Mouse (Mus musculus) adrenal gland, postnatal 0 days (tissue): ENCODE data around the gene Rassf7. TPM values are rescaled to one million over a fixed set of nuclear protein-coding genes. Genes with fewer than 3 reads are reported as not detected.

ENCODE experiments used
- microRNA-seq: library from miRNA; unstranded; fragments of <30 nt; microRNA quantifications from one replicate; pipeline ENCODE4, GENCODE M21; 2016; ENCODE audit warnings: borderline replicate concordance; ENCODE audit not compliant: insufficient number of aligned reads
- polyA plus RNA-seq: library from polyadenylated mRNA; unstranded; fragments of >200 nt; fragmentation: Nextera tagmentation; extraction: Ambion mirVana; gene quantifications from 2 replicates; pipeline ENCODE4 v1.2.1, GENCODE M21; 2015

Rassf7 gene
- polyA plus RNA-seq = 16.4 and 24.5 TPM in 2 replicates

DNA sequence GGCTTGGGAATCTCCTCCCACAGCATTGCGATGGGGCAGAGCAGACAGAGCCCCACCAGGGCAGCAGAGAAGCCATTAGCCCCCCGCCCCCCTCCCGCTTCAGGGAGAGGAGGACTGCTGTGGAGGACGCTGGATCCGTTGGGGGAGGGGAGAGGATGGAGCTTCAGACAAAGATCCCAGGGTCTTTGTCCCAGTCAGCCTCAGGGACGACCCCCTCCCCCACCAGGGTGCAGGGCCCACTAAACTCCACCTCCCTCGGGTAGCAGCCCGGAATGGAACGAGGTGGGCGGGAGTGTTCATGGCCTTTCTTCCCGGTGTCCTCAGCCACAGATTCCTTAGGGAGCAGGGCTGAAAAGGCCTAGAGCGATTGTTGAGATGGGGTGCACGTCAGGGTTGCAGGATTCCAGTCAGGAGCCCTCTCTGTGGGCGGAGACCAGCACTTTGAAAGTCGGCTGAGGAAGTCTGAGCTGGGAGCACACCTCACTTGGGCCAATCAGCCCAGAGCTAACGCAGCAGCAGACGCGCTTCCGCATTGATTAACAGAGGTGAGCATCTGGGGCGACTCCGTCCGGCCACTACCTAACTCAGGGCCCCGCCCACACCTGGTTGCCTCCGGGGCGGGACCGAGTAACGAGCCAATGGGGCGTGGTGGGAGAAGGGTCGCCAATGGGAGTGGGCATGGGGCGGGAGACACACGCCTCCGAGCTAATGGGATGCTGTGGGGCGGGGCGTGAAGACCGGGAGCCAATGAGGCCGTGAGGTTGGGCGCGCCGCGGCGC is at the start of gene Rassf7:
TSS of gene Rassf7 (plus strand) at position 760 of the 779 bp plus-strand sequence.

DNA sequence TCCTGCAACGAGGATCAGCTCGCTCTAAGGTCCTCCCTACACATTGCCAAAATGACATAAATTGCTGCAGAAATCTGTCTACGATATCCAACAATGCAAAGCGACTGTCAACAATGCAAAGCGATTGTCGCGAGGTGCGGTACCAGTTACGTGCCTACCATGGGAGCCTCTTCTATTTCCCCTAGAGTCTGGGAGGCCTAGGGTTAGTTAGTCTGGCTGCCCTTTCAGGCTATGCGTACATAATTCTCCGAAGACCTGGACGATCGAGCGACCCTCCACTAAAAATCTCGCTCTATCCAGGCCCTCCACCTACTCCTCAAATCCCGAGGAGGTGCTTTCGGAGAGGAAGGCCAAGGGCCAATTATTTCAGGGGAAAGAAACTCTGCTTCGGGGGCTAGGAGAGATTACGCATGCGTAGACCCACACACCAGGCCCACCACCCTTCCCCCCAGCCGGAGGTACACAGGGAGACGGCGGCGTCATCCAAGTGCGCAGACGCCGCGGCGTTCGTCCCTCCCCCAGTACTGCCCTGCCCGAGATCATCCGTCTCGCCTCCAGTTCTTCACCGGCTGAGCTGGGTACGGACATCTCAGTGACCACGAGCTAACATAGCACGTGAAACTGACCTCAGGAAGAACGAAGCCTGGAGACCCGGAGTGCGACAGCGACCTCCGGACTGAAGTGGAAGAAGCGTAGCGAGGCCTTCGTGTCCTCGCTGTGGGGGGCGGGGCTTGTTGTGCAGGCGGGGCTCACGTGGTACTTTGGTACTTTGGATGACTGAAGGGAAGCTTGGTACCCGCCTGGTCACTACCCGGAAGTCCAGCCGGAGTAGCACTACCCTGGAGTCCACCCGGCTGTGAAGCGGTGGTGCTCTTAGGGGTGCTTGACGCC is 43.3 kb upstream of the Rassf7 start, which contains the start of gene Rnh1:
TSS of gene Rnh1 (minus strand) at position 742 of the 891 bp plus-strand sequence.

GRCm38 (mm10) chr7:141193948-141194347 is 21.7 kb upstream of the Rassf7 start, which contains the start of the genes Hras and Lrrc56:
Gene Hras, minus strand, starts transcription at chr7:141194005.
Gene Lrrc56, plus strand, starts transcription at chr7:141194157.

DNA sequence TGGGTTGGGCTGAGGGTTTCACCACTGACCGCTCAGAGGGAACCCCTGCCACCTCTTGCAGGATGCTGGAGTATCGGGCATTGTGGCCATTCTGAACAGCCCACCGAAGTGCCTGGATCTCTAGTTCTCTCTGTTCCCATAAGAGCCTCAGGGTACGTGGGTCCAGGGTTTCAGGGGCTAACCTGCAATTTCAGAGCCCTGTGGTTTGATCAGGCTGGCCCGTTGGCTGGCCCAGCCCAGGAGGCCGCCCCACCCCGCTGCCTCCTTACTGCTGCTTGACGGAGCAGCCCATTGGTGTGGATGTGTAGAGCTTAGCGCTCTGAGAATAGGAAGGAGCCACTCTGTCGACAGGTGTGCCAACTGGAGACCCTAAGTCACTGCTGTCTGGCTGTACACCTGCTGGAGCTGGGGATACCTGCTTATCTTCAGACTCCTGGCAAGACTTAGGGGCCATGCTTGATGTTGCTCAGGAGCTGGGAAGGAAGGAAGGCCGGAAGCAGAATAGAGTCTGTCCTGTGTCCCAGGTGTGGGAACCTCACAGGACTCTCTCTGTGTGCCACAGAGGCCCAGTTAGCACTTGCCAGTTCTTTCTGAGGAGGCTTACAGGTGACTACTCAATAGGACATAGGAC is 1.9 kb upstream of the Rassf7 start, which contains the start of gene Lmntd2:
TSS of gene Lmntd2 (minus strand) at position 476 of the 631 bp plus-strand sequence.

DNA sequence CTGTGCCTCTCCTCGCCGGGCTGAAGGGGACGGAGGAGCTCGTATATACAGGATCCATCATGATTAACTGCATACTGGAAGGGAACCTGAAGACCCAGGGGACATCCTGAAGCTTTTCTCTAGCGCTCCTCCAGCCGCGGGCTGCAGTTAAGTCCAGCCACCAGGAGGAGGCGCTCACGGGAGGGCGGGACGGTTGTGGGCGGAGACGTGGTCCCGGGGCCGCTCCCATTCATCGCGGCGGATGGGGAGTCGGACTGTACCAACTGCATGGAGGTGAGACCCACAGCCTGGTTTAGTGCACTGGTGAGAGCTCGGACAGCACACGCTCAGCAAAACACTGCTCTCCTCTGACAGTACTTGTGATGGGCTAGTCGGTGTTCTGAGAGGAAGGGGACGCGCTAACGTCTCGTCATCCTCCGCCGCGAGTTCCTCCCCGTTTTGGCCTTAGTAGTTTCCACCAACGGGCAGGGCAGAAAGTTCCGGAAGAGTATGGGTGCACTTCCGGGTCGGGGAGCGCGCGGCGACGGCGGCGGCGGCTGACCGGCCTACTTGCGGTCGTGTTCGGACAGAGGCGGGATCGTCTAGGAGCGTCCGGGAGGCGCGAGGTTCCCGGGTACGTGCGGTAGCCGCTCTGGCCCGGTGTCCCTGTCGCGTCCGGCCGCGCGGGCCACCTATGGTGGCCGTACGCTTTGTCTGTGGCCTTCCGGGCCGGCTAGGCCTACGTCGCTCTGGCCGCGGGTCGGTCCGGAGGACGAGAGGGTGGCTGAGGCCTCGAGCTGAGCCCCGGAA is 12.8 kb downstream of the Rassf7 start, which contains the start of gene Phrf1:
TSS of gene Phrf1 (plus strand) at position 506 of the 789 bp plus-strand sequence.

DNA sequence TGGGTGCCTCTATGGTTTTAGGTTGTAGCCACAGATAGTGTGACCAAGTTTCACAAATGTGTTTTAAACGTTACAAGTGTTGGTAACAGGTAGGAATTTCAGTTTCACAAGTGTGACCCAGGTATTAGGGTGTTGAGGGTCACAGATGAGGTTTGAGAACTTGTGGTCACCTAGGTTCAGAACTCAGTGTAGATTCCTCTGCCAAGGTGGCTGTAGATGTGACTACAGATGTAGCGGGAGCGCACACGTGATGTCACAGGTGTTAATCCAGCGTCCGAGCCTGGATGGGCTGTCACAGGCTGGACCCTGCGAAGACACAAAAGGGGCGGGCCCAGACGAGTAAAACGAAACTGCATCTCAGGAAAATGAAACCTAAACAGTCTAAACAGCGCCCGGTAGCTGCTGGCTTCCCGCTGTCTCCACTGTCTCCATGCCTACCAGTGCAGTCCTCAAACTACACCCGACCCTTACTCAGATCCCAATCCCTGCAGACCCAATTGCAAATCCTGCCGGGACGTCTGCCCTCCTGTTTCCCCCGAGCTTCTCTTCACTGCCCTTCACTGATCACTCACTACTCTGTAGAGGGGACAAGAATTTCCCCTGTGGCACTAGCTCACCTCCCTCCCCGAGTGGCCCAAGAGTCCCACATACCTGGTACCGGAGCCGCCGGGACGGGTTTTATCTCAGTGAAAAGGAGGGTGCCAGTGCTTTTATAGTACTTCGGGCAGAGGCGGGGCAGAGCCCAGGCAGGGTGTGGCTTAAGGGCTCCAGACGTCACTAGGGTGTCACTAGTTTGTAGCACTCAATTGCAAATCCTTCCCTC is 50.3 kb downstream of the Rassf7 start, which contains the start of gene Irf7:
TSS of gene Irf7 (minus strand) at position 743 of the 823 bp plus-strand sequence.

Small RNAs within 50 kb of the gene (microRNA-seq; reads per million reads assigned to microRNA genes)
- 697 reads per million, percentile 71 among the genes with 10 or more reads in this experiment for gene Mir210

Other genes starting within 250 kb of the Rassf7 start
- gene Ifitm1, start 248.6 kb upstream of the Rassf7 start, polyA plus RNA-seq = 61.4 and 162 TPM in 2 replicates
- gene Ifitm3, start 205.1 kb upstream of the Rassf7 start, polyA plus RNA-seq = 482 and 553 TPM in 2 replicates
- 4.0 and 7.5 TPM in 2 replicates for gene Ifitm6, start 197.9 kb upstream of the Rassf7 start, polyA plus RNA-seq
- gene Gm17387, start 186.7 kb upstream of the Rassf7 start, polyA plus RNA-seq = not detected in 2 replicates
- gene B4galnt4, start 154.8 kb upstream of the Rassf7 start, polyA plus RNA-seq = 5.1 and 7.9 TPM in 2 replicates
- gene Pkp3, start 137.6 kb upstream of the Rassf7 start, polyA plus RNA-seq = 1.1 and 2.5 TPM in 2 replicates
- gene Sigirr, start 115.3 kb upstream of the Rassf7 start, polyA plus RNA-seq = 2.7 and 4.5 TPM in 2 replicates
- 0.66 and 1.0 TPM in 2 replicates for gene Ano9, start 98.1 kb upstream of the Rassf7 start, polyA plus RNA-seq
- 40.8 and 60.7 TPM in 2 replicates for gene Ptdss2, start 93.5 kb upstream of the Rassf7 start, polyA plus RNA-seq
- gene Rnh1, start 43.0 kb upstream of the Rassf7 start, polyA plus RNA-seq = 184 and 236 TPM in 2 replicates
- 75.5 and 78.9 TPM in 2 replicates for gene Hras, start 21.9 kb upstream of the Rassf7 start, polyA plus RNA-seq
- 3.9 and 6.0 TPM in 2 replicates for gene Lrrc56, start 21.7 kb upstream of the Rassf7 start, polyA plus RNA-seq
- gene Lmntd2, start 1.8 kb upstream of the Rassf7 start, polyA plus RNA-seq = 0.32 and 1.2 TPM in 2 replicates
- gene Phrf1, start 12.9 kb downstream of the Rassf7 start, polyA plus RNA-seq = 17.0 and 25.2 TPM in 2 replicates
- 17.1 and 28.5 TPM in 2 replicates for gene Irf7, start 50.6 kb downstream of the Rassf7 start, polyA plus RNA-seq
- 3.5 and 5.3 TPM in 2 replicates for gene Cdhr5, start 60.9 kb downstream of the Rassf7 start, polyA plus RNA-seq
- 9.1 and 10.6 TPM in 2 replicates for gene Sct, start 63.3 kb downstream of the Rassf7 start, polyA plus RNA-seq
- gene Drd4, start 76.1 kb downstream of the Rassf7 start, polyA plus RNA-seq = 0.19 and 0.25 TPM in 2 replicates
- 57.4 and 71.3 TPM in 2 replicates for gene Deaf1, start 111.8 kb downstream of the Rassf7 start, polyA plus RNA-seq
- gene Tmem80, start 111.9 kb downstream of the Rassf7 start, polyA plus RNA-seq = 21.9 and 39.5 TPM in 2 replicates
- gene Eps8l2, start 123.0 kb downstream of the Rassf7 start, polyA plus RNA-seq = 4.6 and 5.3 TPM in 2 replicates
- 338 and 567 TPM in 2 replicates for gene Taldo1, start 176.3 kb downstream of the Rassf7 start, polyA plus RNA-seq
- gene Gatd1, start 198.3 kb downstream of the Rassf7 start, polyA plus RNA-seq = 39.9 and 53.4 TPM in 2 replicates
- gene Cend1, start 213.6 kb downstream of the Rassf7 start, polyA plus RNA-seq = 5.0 and 17.0 TPM in 2 replicates
- 18.6 and 27.0 TPM in 2 replicates for gene Slc25a22, start 222.0 kb downstream of the Rassf7 start, polyA plus RNA-seq
- gene Pidd1, start 228.2 kb downstream of the Rassf7 start, polyA plus RNA-seq = 2.4 and 2.8 TPM in 2 replicates
- 916 and 984 TPM in 2 replicates for gene Rplp2, start 231.5 kb downstream of the Rassf7 start, polyA plus RNA-seq
- gene Pnpla2, start 239.3 kb downstream of the Rassf7 start, polyA plus RNA-seq = 37.4 and 82.9 TPM in 2 replicates
- 13.3 and 17.8 TPM in 2 replicates for gene Cracr2b, start 245.2 kb downstream of the Rassf7 start, polyA plus RNA-seq